Mouse (Mus musculus) MEL (cell line): ENCODE measurements around the gene Rasgef1b. TPM values are rescaled to one million over a fixed set of nuclear protein-coding genes. Genes with fewer than 3 reads are reported as not detected.
A peak's percentile ranks its signal among the peaks of the same experiment; 100 is the strongest.

Experiments
- DNase-seq: peaks from one replicate; pipeline ENCODE4 v3.0.0; 2011; ENCODE audit warnings: low read depth, low spot score
- H3K27ac ChIP-seq: 2 replicates; pipeline ENCODE4 v1.5.1; 2012; ENCODE audit warnings: low read depth, mild to moderate bottlenecking, control low read depth, low read length, moderate library complexity; ENCODE audit not compliant: control insufficient read depth
- H3K27me3 ChIP-seq, 2 experiments: fragments of 150-350 bp in 1 of 2; sonication (generic) in 1 of 2; 2 replicates each; pipeline ENCODE4 v1.6.1; 2012; ENCODE audit warnings: low read length in 2 of 2, mild to moderate bottlenecking in 2 of 2, improper control_type of control experiment in 1 of 2, moderate library complexity in 1 of 2; ENCODE audit not compliant: insufficient read depth in 2 of 2, control insufficient read depth in 1 of 2
- H3K36me3 ChIP-seq, 2 experiments: 2 replicates each; pipeline ENCODE4 v1.6.1; 2012 to 2014; ENCODE audit warnings: low read length in 2 of 2, improper control_type of control experiment in 1 of 2, inconsistent platforms in 1 of 2, mild to moderate bottlenecking in 1 of 2; ENCODE audit not compliant: insufficient read depth in 2 of 2, control insufficient read depth in 1 of 2
- H3K4me1 ChIP-seq, 2 experiments: fragments of 150-350 bp in 1 of 2; sonication (generic) in 1 of 2; 2 replicates each; pipeline ENCODE4 v1.6.1; 2012; ENCODE audit warnings: low read length in 2 of 2, improper control_type of control experiment in 1 of 2, mild to moderate bottlenecking in 1 of 2; ENCODE audit not compliant: insufficient read depth in 2 of 2, control insufficient read depth in 1 of 2
- H3K4me3 ChIP-seq, 2 experiments: fragments of 150-350 bp in 1 of 2; sonication (generic) in 1 of 2; 2 replicates each; pipeline ENCODE4 v1.5.1; 2012; ENCODE audit warnings: low read depth in 2 of 2, low read length in 2 of 2, mild to moderate bottlenecking in 2 of 2, moderate library complexity in 2 of 2, control low read depth in 1 of 2, improper control_type of control experiment in 1 of 2; ENCODE audit not compliant: control insufficient read depth in 1 of 2, insufficient read depth in 1 of 2
- H3K79me2 ChIP-seq: 2 replicates; pipeline ENCODE4 v1.6.1; 2012; ENCODE audit warnings: mild to moderate bottlenecking, low read length, moderate library complexity; ENCODE audit not compliant: control insufficient read depth, poor library complexity, insufficient read depth
- H3K9ac ChIP-seq: 2 replicates; pipeline ENCODE4 v1.6.1; 2012; ENCODE audit warnings: low read depth, mild to moderate bottlenecking, control low read depth, low read length, moderate library complexity; ENCODE audit not compliant: control insufficient read depth, poor library complexity, severe bottlenecking
- H3K9me3 ChIP-seq: fragments of 150-350 bp; sonication (generic); replicated peaks from 2 replicates; pipeline ENCODE4 v1.6.1; 2012; ENCODE audit warnings: mild to moderate bottlenecking, low read length, improper control_type of control experiment, moderate library complexity; ENCODE audit not compliant: insufficient read depth
- BHLHE40 ChIP-seq: IDR thresholded peaks from 2 replicates; pipeline ENCODE4 v1.6.1; 2012; ENCODE audit warnings: low read depth, mild to moderate bottlenecking, inconsistent platforms, low read length, improper control_type of control experiment, borderline replicate concordance
- CHD1 ChIP-seq: IDR thresholded peaks from 2 replicates; pipeline ENCODE4 v1.6.1; 2012; ENCODE audit warnings: low read depth, mild to moderate bottlenecking, inconsistent platforms, low read length, improper control_type of control experiment
- CHD2 ChIP-seq: IDR thresholded peaks from 2 replicates; pipeline ENCODE4 v1.6.1; 2011; ENCODE audit warnings: low read length, improper control_type of control experiment
- CTCF ChIP-seq, 3 experiments: IDR thresholded peaks in 2 of 3; conservative IDR thresholded peaks in 1 of 3; 2 replicates each; pipeline ENCODE4 v1.5.1; 2011 to 2012; ENCODE audit warnings: low read length in 3 of 3, low read depth in 2 of 3, mild to moderate bottlenecking in 2 of 3, improper control_type of control experiment in 1 of 3, inconsistent platforms in 1 of 3, mixed read lengths in 1 of 3, moderate library complexity in 1 of 3; ENCODE audit not compliant: control insufficient read depth in 1 of 3, insufficient read depth in 1 of 3, poor library complexity in 1 of 3, severe bottlenecking in 1 of 3
- E2F4 ChIP-seq: IDR thresholded peaks from 2 replicates; pipeline ENCODE4 v1.6.1; 2011; ENCODE audit warnings: low read depth, low read length, improper control_type of control experiment, borderline replicate concordance
- ELF1 ChIP-seq: IDR thresholded peaks from 2 replicates; pipeline ENCODE4 v1.6.1; 2014; ENCODE audit warnings: low read depth, mild to moderate bottlenecking, inconsistent platforms, low read length, improper control_type of control experiment, moderate library complexity
- GABPA ChIP-seq: IDR thresholded peaks from 2 replicates; pipeline ENCODE4 v1.6.1; 2012; ENCODE audit warnings: low read depth, mild to moderate bottlenecking, inconsistent platforms, low read length, improper control_type of control experiment, moderate library complexity
- HCFC1 ChIP-seq: IDR thresholded peaks from 2 replicates; pipeline ENCODE4 v1.6.1; 2012; ENCODE audit warnings: low read depth, mild to moderate bottlenecking, inconsistent platforms, low read length, improper control_type of control experiment, moderate library complexity
- MAFK ChIP-seq: IDR thresholded peaks from 2 replicates; pipeline ENCODE4 v1.6.1; 2011; ENCODE audit warnings: low read depth, mild to moderate bottlenecking, low read length, improper control_type of control experiment, borderline replicate concordance
- MAX ChIP-seq: IDR thresholded peaks from 2 replicates; pipeline ENCODE4 v1.6.1; 2011; ENCODE audit warnings: low read length, improper control_type of control experiment
- MAZ ChIP-seq: IDR thresholded peaks from 2 replicates; pipeline ENCODE4 v1.6.1; 2012; ENCODE audit warnings: low read depth, mild to moderate bottlenecking, inconsistent platforms, low read length, improper control_type of control experiment
- MEF2A ChIP-seq: IDR thresholded peaks from 2 replicates; pipeline ENCODE4 v1.6.1; 2014; ENCODE audit warnings: low read depth, mild to moderate bottlenecking, inconsistent platforms, low read length, improper control_type of control experiment; ENCODE audit not compliant: poor library complexity, insufficient replicate concordance, severe bottlenecking; ENCODE audit errors: extremely low read depth
- MYB ChIP-seq: IDR thresholded peaks from 2 replicates; pipeline ENCODE4 v1.6.1; 2011; ENCODE audit warnings: mild to moderate bottlenecking, low read depth, low read length, improper control_type of control experiment
- MYC ChIP-seq: IDR thresholded peaks from 2 replicates; pipeline ENCODE4 v1.6.1; 2011; ENCODE audit warnings: low read depth, mild to moderate bottlenecking, low read length, improper control_type of control experiment, moderate library complexity
- NELFE ChIP-seq: IDR thresholded peaks from 2 replicates; pipeline ENCODE4 v1.6.1; 2011; ENCODE audit warnings: low read depth, low read length, improper control_type of control experiment
- NRF1 ChIP-seq: IDR thresholded peaks from 2 replicates; pipeline ENCODE4 v1.6.1; 2014; ENCODE audit warnings: low read depth, mild to moderate bottlenecking, inconsistent platforms, low read length, improper control_type of control experiment, moderate library complexity; ENCODE audit not compliant: poor library complexity, insufficient read depth, severe bottlenecking
- POLR2AphosphoS2 ChIP-seq: IDR thresholded peaks from 2 replicates; pipeline ENCODE4 v1.6.1; 2011; ENCODE audit warnings: low read length, improper control_type of control experiment
- SIN3A ChIP-seq: IDR thresholded peaks from 2 replicates; pipeline ENCODE4 v1.6.1; 2012; ENCODE audit warnings: low read length, improper control_type of control experiment, inconsistent platforms
- TAL1 ChIP-seq: IDR thresholded peaks from 2 replicates; pipeline ENCODE4 v1.6.1; 2012; ENCODE audit warnings: mild to moderate bottlenecking, inconsistent platforms, low read length, moderate library complexity, mixed read lengths
- TCF12 ChIP-seq: IDR thresholded peaks from 2 replicates; pipeline ENCODE4 v1.6.1; 2014; ENCODE audit warnings: low read depth, mild to moderate bottlenecking, inconsistent platforms, low read length, improper control_type of control experiment, moderate library complexity
- USF1 ChIP-seq: IDR thresholded peaks from 2 replicates; pipeline ENCODE4 v1.6.1; 2014; ENCODE audit warnings: low read depth, mild to moderate bottlenecking, inconsistent platforms, low read length, improper control_type of control experiment, moderate library complexity
- USF2 ChIP-seq, 2 experiments: IDR thresholded peaks; 2 replicates each; pipeline ENCODE4 v1.6.1; 2011 to 2012; ENCODE audit warnings: improper control_type of control experiment in 2 of 2, low read length in 2 of 2, borderline replicate concordance in 1 of 2, inconsistent platforms in 1 of 2, low read depth in 1 of 2, mild to moderate bottlenecking in 1 of 2; ENCODE audit not compliant: insufficient read depth in 1 of 2
- ZC3H11A ChIP-seq: IDR thresholded peaks from 2 replicates; pipeline ENCODE4 v1.6.1; 2012; ENCODE audit warnings: low read depth, mild to moderate bottlenecking, inconsistent platforms, low read length, improper control_type of control experiment
- ZKSCAN1 ChIP-seq: IDR thresholded peaks from 2 replicates; pipeline ENCODE4 v1.6.1; 2012; ENCODE audit warnings: low read depth, mild to moderate bottlenecking, inconsistent platforms, low read length, improper control_type of control experiment, moderate library complexity
- ZMIZ1 ChIP-seq: IDR thresholded peaks from 2 replicates; pipeline ENCODE4 v1.6.1; 2012; ENCODE audit warnings: low read depth, mild to moderate bottlenecking, inconsistent platforms, low read length, improper control_type of control experiment, moderate library complexity
- ZNF384 ChIP-seq: IDR thresholded peaks from 2 replicates; pipeline ENCODE4 v1.6.1; 2012; ENCODE audit warnings: low read depth, mild to moderate bottlenecking, inconsistent platforms, low read length, improper control_type of control experiment
- polyA plus RNA-seq, 2 experiments: library from polyadenylated mRNA; stranded (reverse) in 1 of 2; unstranded in 1 of 2; fragments of >175 nt in 1 of 2; fragments of >200 nt in 1 of 2; gene quantifications; 2 replicates each; pipeline versions ENCODE4 v1.2.1 to v1.2.4; 2012; ENCODE audit warnings: low replicate concordance in 2 of 2, low read depth in 1 of 2; ENCODE audit not compliant: insufficient read length in 2 of 2, insufficient read depth in 1 of 2, missing spikeins in 1 of 2
- total RNA-seq: library from RNA; depleted of rRNA; stranded (reverse); fragments of 300-350 nt; gene quantifications from 2 replicates; pipeline ENCODE4 v1.2.3, GENCODE M21; 2012

The Rasgef1b gene
- total and polyA plus RNA-seq, 3 experiments, result not detected

- H3K9ac ChIP-seq, result no peak overlapping the region
- no peaks in the 10 kb centered on the region for H3K27me3 ChIP-seq
- DNase-seq, result peak; percentile 11
- no peaks in the 10 kb centered on the region for H3K36me3 ChIP-seq
- H3K9me3 ChIP-seq, result no peaks in the 10 kb centered on the region
- no peak overlapping the region for H3K27ac ChIP-seq
- TF ChIP-seq CHD1 (no peak), TAL1 (no peak), GABPA (no peak), USF2 (IDR thresholded peaks at IDR 0.05; ENCODE audit: borderline replicate concordance in 1 of 2, insufficient read depth in 1 of 2, low read depth in 1 of 2, low read length in 2 of 2) (no peak), ZC3H11A (no peak), NRF1 (no peak), MAX (no peak), TCF12 (no peak), BHLHE40 (no peak), MYB (no peak), MEF2A (no peak), NELFE (no peak), CHD2 (no peak), ZMIZ1 (no peak), MAZ (no peak)
- H3K4me3 ChIP-seq, result no peak overlapping the region
- H3K4me1 ChIP-seq, result no peaks in the 10 kb centered on the region
- no peaks in the 10 kb centered on the region for H3K79me2 ChIP-seq
Measured at GRCm38 (mm10) chr5:99707261-99707660, 21.6 kb downstream of the Rasgef1b start.

DNA sequence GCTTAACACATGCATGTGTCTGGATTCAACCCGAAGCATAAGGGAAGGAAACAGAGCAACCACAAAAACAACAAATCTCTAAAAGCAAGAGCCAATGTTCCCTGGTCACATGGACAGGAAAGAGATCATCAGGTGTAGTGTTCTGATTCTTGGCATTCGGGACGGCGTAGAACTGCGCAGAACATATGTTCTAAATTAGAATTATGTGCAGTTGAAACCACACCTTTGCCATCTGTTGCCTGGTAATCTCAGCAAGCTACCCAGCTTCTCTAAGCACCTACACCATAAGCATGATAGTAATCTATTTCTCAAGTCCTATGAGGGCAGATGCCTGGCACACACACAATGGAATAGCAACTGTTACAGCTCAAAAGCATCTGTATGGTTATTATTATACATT is 27.1 kb downstream of the Rasgef1b start:
- Histone ChIP-seq H3K4me1 (no peaks in the 10 kb centered on the region), H3K27ac (no peak overlapping the region), H3K4me3 (no peak overlapping the region), H3K27me3 (no peaks in the 10 kb centered on the region), H3K36me3 (no peaks in the 10 kb centered on the region), H3K9me3 (no peaks in the 10 kb centered on the region), H3K79me2 (no peaks in the 10 kb centered on the region), H3K9ac (no peak overlapping the region)
- no peak for DNase-seq
- no peak for TF ChIP-seq GABPA
- no peak for TF ChIP-seq SIN3A
- no peak for TF ChIP-seq HCFC1
- no peak for TF ChIP-seq USF1
- TF ChIP-seq ZNF384, result no peak
- no peak for TF ChIP-seq POLR2AphosphoS2
- no peak for TF ChIP-seq ELF1
- no peak for TF ChIP-seq MYC
- TF ChIP-seq MEF2A, result no peak
- TF ChIP-seq CTCF (IDR thresholded peaks at IDR 0.05 in 2 of 3, conservative IDR thresholded peaks at IDR 0.05 in 1 of 3; ENCODE audit: control insufficient read depth in 1 of 3, insufficient read depth in 1 of 3, low read depth in 2 of 3, low read length in 3 of 3, poor library complexity in 1 of 3, severe bottlenecking in 1 of 3), result no peak
- no peak for TF ChIP-seq CHD2
- no peak for TF ChIP-seq ZMIZ1
- no peak for TF ChIP-seq ZKSCAN1
- no peak for TF ChIP-seq MAFK
- no peak for TF ChIP-seq ZC3H11A
- TF ChIP-seq BHLHE40, result no peak
- TF ChIP-seq TCF12, result no peak
- TF ChIP-seq E2F4, result no peak
